Mouse (Mus musculus) cerebral cortex, adult 2 months (tissue): ENCODE data around the gene Ms4a15.

ENCODE experiments used
- WGBS: fragments of 180-500 bp; shearing (Covaris S2); methylation state at CpG from one replicate; pipeline ENCODE4 v1.1.7; 2018; 5-methylcytosine and 5-hydroxymethylcytosine counted together

The Ms4a15 gene

DNA sequence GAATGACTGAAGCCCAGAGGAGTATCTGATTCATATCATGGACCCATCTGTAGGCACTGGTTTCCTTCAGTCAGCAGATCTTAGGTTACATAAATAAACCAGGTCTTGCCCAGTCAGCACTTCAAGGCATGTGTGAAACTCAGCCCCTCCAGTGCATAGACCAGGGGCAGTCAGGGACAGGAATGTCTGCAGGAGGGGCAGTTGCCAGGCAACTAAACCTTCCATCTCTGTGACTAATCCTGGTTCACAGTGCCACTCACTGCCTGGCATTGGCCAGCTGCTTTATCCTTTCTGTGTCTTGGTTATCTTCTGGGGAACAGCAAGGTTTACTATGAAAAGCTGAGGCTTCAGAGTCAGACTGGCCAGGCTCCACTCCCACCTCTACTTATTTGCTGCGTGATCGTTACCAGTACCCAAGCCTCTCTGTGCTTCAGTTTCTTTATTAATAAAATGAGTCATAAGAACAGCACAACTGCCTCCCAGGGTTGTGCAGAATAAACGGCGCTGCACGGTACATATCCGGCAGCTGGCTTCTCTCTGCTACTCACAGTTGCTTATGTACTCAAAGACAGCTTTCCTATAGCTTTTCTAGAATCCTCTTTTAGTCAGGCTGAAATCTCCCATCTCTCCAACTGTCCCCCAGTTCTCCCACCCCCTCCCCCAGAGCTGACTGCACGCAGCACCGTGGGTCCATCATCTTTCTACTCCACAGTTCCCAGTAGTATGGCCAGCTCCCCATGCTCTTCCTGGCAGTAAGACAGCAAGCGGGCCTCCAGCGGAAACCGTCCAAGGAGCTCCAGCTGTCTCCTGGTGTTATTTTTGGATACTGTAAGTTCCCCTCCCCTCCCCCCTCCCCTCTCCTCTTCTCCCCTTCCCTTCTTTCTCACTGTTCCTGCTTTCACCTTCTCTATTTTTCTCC is 40.8 kb downstream of the Ms4a15 start:
- WGBS: 31% methylated on average over 11 of the region's 11 CpGs

GRCm38 (mm10) chr19:10949558-10949957 is 43.5 kb downstream of the Ms4a15 start:
- WGBS: 22% methylated on average over 9 of the region's 9 CpGs

DNA sequence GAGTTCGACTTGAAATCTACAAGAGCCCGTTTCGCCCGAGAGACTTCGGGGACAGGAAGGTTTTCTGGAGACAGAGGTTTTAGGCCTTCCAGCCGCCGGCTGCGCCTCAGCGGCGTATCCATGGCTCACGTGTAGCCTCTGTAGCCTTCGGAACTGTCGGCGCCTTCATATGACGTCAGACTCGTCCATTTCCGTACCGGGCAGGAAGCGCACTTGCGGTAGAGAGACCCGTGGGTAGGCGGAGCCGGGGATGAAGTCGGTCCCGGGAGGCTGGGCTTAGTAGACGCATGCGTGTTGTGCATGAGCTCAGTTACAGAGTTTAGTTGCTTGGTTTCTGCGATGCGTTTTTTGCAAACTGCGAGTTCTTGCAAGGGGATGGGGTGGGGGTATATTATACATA is 43.9 kb downstream of the Ms4a15 start, which contains the start of gene Ccdc86:
Gene Ccdc86 (minus strand): TSS at position 155 of the 400 bp plus-strand sequence.
- WGBS: 0% methylated on average over 30 of the region's 30 CpGs

- WGBS: under 1% methylated on average over 20 of the region's 20 CpGs
Observed at GRCm38 (mm10) chr19:10948416-10948815, 44.6 kb downstream of the Ms4a15 start.

DNA sequence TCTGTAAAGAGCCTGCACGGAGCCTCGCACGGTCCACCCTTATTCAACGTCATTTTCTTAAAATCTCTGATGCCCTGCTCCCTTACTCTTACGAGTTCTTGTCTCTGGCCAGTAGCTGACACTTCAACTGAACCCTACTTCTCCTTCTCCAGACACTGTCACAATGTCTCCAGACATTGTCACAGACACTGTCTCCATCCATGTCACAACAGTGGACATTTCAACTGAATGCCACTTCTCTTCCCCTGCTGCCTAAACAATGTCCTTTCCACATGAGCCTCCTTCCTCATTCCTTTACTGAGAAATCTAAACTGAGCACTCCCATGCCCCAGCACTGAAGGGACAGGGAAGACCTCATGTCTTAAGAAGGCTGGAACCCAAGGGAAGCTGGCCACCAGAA is 45.8 kb downstream of the Ms4a15 start:
- 75% methylated on average over 5 of the region's 5 CpGs for WGBS

GRCm38 (mm10) chr19:10946506-10946905 is 46.5 kb downstream of the Ms4a15 start:
- 60% methylated on average over 3 of the region's 3 CpGs for WGBS

GRCm38 (mm10) chr19:10943955-10944354 is 49.1 kb downstream of the Ms4a15 start:
- 77% methylated on average over 3 of the region's 3 CpGs for WGBS

DNA sequence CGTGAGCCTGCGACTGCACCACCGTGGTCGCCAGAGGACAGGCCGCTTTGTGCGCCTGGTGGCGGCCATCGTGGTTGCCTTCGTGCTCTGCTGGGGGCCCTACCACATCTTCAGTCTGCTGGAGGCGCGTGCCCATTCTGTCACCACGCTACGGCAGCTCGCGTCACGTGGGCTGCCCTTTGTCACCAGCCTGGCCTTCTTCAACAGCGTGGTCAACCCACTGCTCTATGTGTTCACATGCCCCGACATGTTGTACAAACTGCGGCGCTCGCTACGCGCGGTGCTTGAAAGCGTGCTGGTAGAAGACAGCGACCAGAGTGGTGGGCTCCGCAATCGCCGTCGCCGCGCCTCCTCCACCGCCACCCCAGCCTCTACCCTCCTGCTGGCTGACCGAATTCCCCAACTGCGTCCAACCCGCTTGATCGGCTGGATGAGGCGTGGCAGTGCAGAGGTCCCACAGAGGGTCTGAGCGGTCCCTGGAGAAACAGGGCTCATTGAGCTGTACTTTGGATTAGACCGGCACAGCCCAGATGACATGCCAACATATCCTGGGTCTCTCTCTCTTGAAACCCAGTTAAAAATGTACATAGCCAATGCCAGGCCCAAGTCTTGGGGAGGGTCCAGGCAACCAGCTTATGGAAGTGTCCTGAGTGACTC is 52.1 kb downstream of the Ms4a15 start:
- WGBS: 8% methylated on average over 40 of the region's 40 CpGs

DNA sequence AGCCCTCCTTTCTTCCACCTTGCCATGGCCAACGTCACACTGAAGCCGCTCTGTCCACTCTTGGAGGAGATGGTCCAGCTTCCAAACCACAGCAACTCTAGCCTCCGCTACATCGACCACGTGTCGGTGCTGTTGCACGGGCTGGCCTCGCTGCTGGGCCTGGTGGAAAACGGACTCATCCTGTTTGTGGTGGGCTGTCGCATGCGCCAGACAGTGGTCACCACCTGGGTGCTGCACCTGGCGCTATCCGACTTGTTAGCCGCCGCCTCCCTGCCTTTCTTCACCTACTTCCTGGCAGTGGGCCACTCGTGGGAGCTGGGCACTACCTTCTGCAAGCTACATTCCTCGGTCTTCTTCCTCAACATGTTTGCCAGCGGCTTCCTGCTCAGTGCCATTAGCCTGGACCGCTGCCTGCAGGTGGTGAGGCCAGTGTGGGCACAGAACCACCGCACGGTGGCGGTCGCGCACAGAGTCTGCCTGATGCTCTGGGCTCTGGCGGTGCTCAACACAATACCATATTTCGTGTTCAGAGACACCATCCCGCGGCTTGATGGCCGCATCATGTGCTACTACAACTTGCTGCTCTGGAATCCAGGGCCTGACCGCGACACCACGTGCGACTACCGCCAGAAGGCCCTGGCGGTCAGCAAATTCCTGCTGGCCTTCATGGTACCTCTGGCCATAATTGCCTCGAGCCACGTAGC is 52.8 kb downstream of the Ms4a15 start:
- WGBS: 22% methylated on average over 37 of the region's 37 CpGs

DNA sequence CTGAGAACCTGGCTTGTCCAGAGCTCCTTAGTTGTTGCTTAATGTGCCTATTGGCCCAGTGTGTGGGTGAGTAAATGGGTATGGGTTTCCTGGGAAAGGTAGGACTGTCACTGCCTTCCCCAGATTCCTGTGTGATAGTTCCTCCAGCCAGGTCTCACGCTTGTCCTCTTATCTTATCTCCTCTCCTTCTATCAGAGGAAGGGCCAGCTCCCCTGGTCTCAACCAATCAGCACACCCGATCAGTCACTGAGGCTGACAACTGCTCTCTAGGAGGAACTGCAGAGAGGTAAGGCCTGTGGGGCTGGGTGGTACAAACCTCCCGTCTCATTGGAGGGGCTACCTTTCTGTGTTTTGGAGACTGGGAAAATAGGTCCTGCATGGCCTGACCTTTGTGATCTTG is 54.3 kb downstream of the Ms4a15 start:
- 86% methylated on average over 3 of the region's 3 CpGs for WGBS

- 53% methylated on average over 5 of the region's 5 CpGs for WGBS
Observed at GRCm38 (mm10) chr19:10937110-10937563, 55.9 kb downstream of the Ms4a15 start, which contains the start of gene Ptgdr2. Gene Ptgdr2, plus strand, starts transcription at chr19:10937160.

GRCm38 (mm10) chr19:10936077-10936476 is 57.0 kb downstream of the Ms4a15 start:
- WGBS: 85% methylated on average over 5 of the region's 5 CpGs

DNA sequence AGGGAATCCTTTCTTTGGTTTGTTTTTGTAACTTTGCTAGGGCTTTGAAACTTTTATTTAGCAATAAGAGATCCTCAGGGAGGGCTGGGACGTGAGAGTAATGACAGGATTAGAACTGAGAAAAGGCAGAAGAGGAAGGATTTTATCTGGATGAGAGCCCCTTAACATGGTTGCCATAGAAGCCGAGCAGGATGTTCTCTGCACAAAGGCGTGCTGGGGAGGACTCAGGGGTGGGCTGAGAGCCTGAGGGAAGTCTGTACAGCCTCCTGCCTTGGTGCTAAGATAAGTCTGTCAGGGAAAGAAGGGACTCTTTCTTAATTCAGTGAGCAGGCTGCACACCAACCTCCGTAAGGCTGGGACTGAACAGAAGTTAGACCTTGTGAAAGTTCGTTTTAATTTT is 58.0 kb downstream of the Ms4a15 start:
- WGBS: 20% methylated on average over 5 of the region's 5 CpGs

DNA sequence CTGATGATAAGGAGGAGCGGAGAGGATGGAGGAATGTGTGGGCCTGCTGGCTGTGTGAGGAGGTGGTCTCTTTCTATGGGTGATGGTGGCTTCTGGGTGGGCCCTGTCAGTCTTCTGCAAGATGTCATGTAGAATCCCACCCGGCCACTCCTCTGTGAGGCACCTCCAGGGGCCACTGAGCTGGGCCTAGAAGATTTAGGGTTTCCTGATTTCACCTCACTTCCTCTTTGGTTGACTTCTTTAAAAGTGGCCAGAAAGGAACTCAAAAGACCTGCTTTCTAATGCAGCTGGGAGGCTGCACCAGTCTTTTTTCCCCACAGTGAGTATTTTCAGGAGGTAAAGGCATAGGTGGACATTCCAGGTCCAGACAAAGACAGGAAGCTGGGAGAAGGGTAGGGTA is 62.4 kb downstream of the Ms4a15 start:
- WGBS: 87% methylated on average over 2 of the region's 2 CpGs
